Mouse (Mus musculus) CH12.LX (cell line): ENCODE data around the gene Phtf2. TPM values are rescaled to one million over a fixed set of nuclear protein-coding genes. Genes with fewer than 3 reads are reported as not detected.

Source experiments
- DNase-seq: peaks from one replicate; pipeline ENCODE4 v3.0.0-alpha.2; 2013; ENCODE audit errors: extremely low read depth
- H3K27ac ChIP-seq: 2 replicates; pipeline ENCODE4 v1.5.1; 2012; ENCODE audit warnings: low read depth, mild to moderate bottlenecking, control low read depth, moderate library complexity; ENCODE audit not compliant: insufficient read depth
- H3K27me3 ChIP-seq: replicated peaks from 2 replicates; pipeline ENCODE3; 2012; ENCODE audit warnings: inconsistent platforms
- H3K36me3 ChIP-seq, 2 experiments: replicated peaks in 1 of 2; 2 replicates each; pipeline versions ENCODE3 to v1.6.1; 2012; ENCODE audit warnings: inconsistent platforms in 1 of 2, low read length in 1 of 2, mild to moderate bottlenecking in 1 of 2, mixed read lengths in 1 of 2, moderate library complexity in 1 of 2; ENCODE audit not compliant: control insufficient read depth in 1 of 2, insufficient read depth in 1 of 2
- H3K4me1 ChIP-seq, 2 experiments: 2 replicates each; pipeline ENCODE4 v1.6.1; 2012; ENCODE audit warnings: inconsistent platforms in 1 of 2, moderate library complexity in 1 of 2; ENCODE audit not compliant: insufficient read depth in 2 of 2, control insufficient read depth in 1 of 2
- H3K4me2 ChIP-seq: 2 replicates; pipeline ENCODE4 v1.6.1; 2012; ENCODE audit warnings: low read depth, mild to moderate bottlenecking, control low read depth; ENCODE audit not compliant: poor library complexity, insufficient read depth, severe bottlenecking
- H3K4me3 ChIP-seq, 3 experiments: fragments of 150-350 bp in 1 of 3; sonication (generic) in 1 of 3; replicated peaks in 1 of 3; 2 replicates each; pipeline versions ENCODE3 to v1.5.1; 2011 to 2012; ENCODE audit warnings: low read depth in 2 of 3, low read length in 2 of 3, mild to moderate bottlenecking in 2 of 3, moderate library complexity in 2 of 3, control low read depth in 1 of 3, improper control_type of control experiment in 1 of 3, inconsistent platforms in 1 of 3, mixed read lengths in 1 of 3; ENCODE audit not compliant: poor library complexity in 1 of 3
- H3K79me2 ChIP-seq: replicated peaks from 2 replicates; pipeline ENCODE4 v1.6.1; 2012; ENCODE audit warnings: mild to moderate bottlenecking, moderate library complexity; ENCODE audit not compliant: control insufficient read depth, poor library complexity, insufficient read depth, severe bottlenecking; ENCODE audit errors: extremely low read depth
- H3K9ac ChIP-seq: 2 replicates; pipeline ENCODE4 v1.6.1; 2012; ENCODE audit warnings: low read depth, mild to moderate bottlenecking, control low read depth, moderate library complexity; ENCODE audit not compliant: insufficient read depth
- H3K9me3 ChIP-seq: replicated peaks from 2 replicates; pipeline ENCODE3; 2012; ENCODE audit warnings: low read length, inconsistent platforms, mixed read lengths
- BHLHE40 ChIP-seq: IDR thresholded peaks from 2 replicates; pipeline ENCODE4 v1.6.1; 2011; ENCODE audit warnings: mild to moderate bottlenecking, low read depth, low read length, improper control_type of control experiment
- CHD1 ChIP-seq: IDR thresholded peaks from 2 replicates; pipeline ENCODE4 v1.6.1; 2012; ENCODE audit warnings: low read depth, low read length, improper control_type of control experiment, inconsistent platforms
- CHD2 ChIP-seq: IDR thresholded peaks from 2 replicates; pipeline ENCODE4 v1.6.1; 2011; ENCODE audit warnings: low read length, improper control_type of control experiment
- CTCF ChIP-seq, 2 experiments: IDR thresholded peaks in 1 of 2; conservative IDR thresholded peaks in 1 of 2; 2 replicates each; pipeline ENCODE4 v1.5.1; 2011 to 2012; ENCODE audit warnings: low read depth in 2 of 2, low read length in 2 of 2, improper control_type of control experiment in 1 of 2, inconsistent platforms in 1 of 2, mild to moderate bottlenecking in 1 of 2, moderate library complexity in 1 of 2
- E2F4 ChIP-seq: IDR thresholded peaks from 2 replicates; pipeline ENCODE4 v1.6.1; 2011; ENCODE audit warnings: low read depth, low read length, improper control_type of control experiment; ENCODE audit not compliant: insufficient replicate concordance
- ELF1 ChIP-seq: IDR thresholded peaks from 2 replicates; pipeline ENCODE4 v1.6.1; 2014; ENCODE audit warnings: low read depth, mild to moderate bottlenecking, inconsistent platforms, low read length, improper control_type of control experiment
- EP300 ChIP-seq: IDR thresholded peaks from 2 replicates; pipeline ENCODE4 v1.6.1; 2011; ENCODE audit warnings: low read length, improper control_type of control experiment
- GABPA ChIP-seq: IDR thresholded peaks from 2 replicates; pipeline ENCODE4 v1.6.1; 2012; ENCODE audit warnings: low read depth, low read length, improper control_type of control experiment, inconsistent platforms; ENCODE audit not compliant: insufficient replicate concordance
- HCFC1 ChIP-seq: IDR thresholded peaks from 2 replicates; pipeline ENCODE4 v1.6.1; 2012; ENCODE audit warnings: low read depth, mild to moderate bottlenecking, inconsistent platforms, low read length, improper control_type of control experiment
- IRF4 ChIP-seq: IDR thresholded peaks from 2 replicates; pipeline ENCODE4 v1.6.1; 2014; ENCODE audit warnings: low read depth, mild to moderate bottlenecking, inconsistent platforms, low read length, improper control_type of control experiment
- JUN ChIP-seq: IDR thresholded peaks from 2 replicates; pipeline ENCODE4 v1.6.1; 2011; ENCODE audit warnings: low read depth, mild to moderate bottlenecking, low read length, improper control_type of control experiment, moderate library complexity; ENCODE audit not compliant: insufficient read depth
- JUND ChIP-seq: conservative IDR thresholded peaks from 2 replicates; pipeline ENCODE4 v1.6.1; 2011; ENCODE audit warnings: low read depth, low read length, improper control_type of control experiment
- KAT2A ChIP-seq: IDR thresholded peaks from 2 replicates; pipeline ENCODE4 v1.6.1; 2012; ENCODE audit warnings: low read length, improper control_type of control experiment, inconsistent platforms; ENCODE audit not compliant: insufficient replicate concordance
- MAFK ChIP-seq: IDR thresholded peaks from 2 replicates; pipeline ENCODE4 v1.6.1; 2011; ENCODE audit warnings: low read length, improper control_type of control experiment; ENCODE audit not compliant: insufficient replicate concordance
- MAX ChIP-seq: IDR thresholded peaks from 2 replicates; pipeline ENCODE4 v1.6.1; 2011; ENCODE audit warnings: low read length, improper control_type of control experiment
- MAZ ChIP-seq: IDR thresholded peaks from 2 replicates; pipeline ENCODE4 v1.6.1; 2012; ENCODE audit warnings: low read depth, mild to moderate bottlenecking, inconsistent platforms, low read length, improper control_type of control experiment, moderate library complexity
- MXI1 ChIP-seq: IDR thresholded peaks from 2 replicates; pipeline ENCODE4 v1.6.1; 2011; ENCODE audit warnings: mild to moderate bottlenecking, low read depth, low read length, improper control_type of control experiment
- MYC ChIP-seq: IDR thresholded peaks from 2 replicates; pipeline ENCODE4 v1.6.1; 2011; ENCODE audit warnings: low read depth, mild to moderate bottlenecking, improper control_type of control experiment, low read length
- NELFE ChIP-seq: IDR thresholded peaks from 2 replicates; pipeline ENCODE4 v1.6.1; 2011; ENCODE audit warnings: low read depth, low read length, improper control_type of control experiment
- NRF1 ChIP-seq: IDR thresholded peaks from 2 replicates; pipeline ENCODE4 v1.6.1; 2014; ENCODE audit warnings: low read depth, mild to moderate bottlenecking, inconsistent platforms, low read length, improper control_type of control experiment, moderate library complexity
- PAX5 ChIP-seq: IDR thresholded peaks from 2 replicates; pipeline ENCODE4 v1.6.1; 2012; ENCODE audit warnings: low read length, inconsistent platforms, mixed read lengths
- POLR2A ChIP-seq: IDR thresholded peaks from 2 replicates; pipeline ENCODE4 v1.6.1; 2011; ENCODE audit warnings: low read depth, mild to moderate bottlenecking, improper control_type of control experiment, low read length
- POLR2AphosphoS2 ChIP-seq: IDR thresholded peaks from 2 replicates; pipeline ENCODE4 v1.6.1; 2011; ENCODE audit warnings: low read depth, low read length, improper control_type of control experiment
- RAD21 ChIP-seq: IDR thresholded peaks from 2 replicates; pipeline ENCODE4 v1.6.1; 2011; ENCODE audit warnings: low read depth, mild to moderate bottlenecking, low read length, improper control_type of control experiment, moderate library complexity
- SIN3A ChIP-seq: IDR thresholded peaks from 2 replicates; pipeline ENCODE4 v1.6.1; 2012; ENCODE audit warnings: low read length, improper control_type of control experiment, inconsistent platforms
- SMC3 ChIP-seq: IDR thresholded peaks from 2 replicates; pipeline ENCODE4 v1.6.1; 2011; ENCODE audit warnings: low read depth, low read length, improper control_type of control experiment
- TBP ChIP-seq: conservative IDR thresholded peaks from 2 replicates; pipeline ENCODE4 v1.6.1; 2011; ENCODE audit warnings: low read depth, low read length, improper control_type of control experiment
- UBTF ChIP-seq: IDR thresholded peaks from 2 replicates; pipeline ENCODE4 v1.6.1; 2012; ENCODE audit warnings: low read depth, mild to moderate bottlenecking, inconsistent platforms, low read length, improper control_type of control experiment, moderate library complexity
- USF2 ChIP-seq: conservative IDR thresholded peaks from 2 replicates; pipeline ENCODE4 v1.6.1; 2011; ENCODE audit warnings: low read depth, low read length, improper control_type of control experiment
- ZKSCAN1 ChIP-seq: IDR thresholded peaks from 2 replicates; pipeline ENCODE4 v1.6.1; 2012; ENCODE audit warnings: low read depth, inconsistent platforms, low read length, improper control_type of control experiment, borderline replicate concordance
- ZMIZ1 ChIP-seq: IDR thresholded peaks from 2 replicates; pipeline ENCODE4 v1.6.1; 2012; ENCODE audit warnings: low read depth, mild to moderate bottlenecking, inconsistent platforms, low read length, improper control_type of control experiment
- dilution Hi-C: fragments of 300-500 bp; cut with MboI; formaldehyde crosslinking; loops from 2 replicates; pipeline ENCODE4 v1.14.3; 2020; ENCODE audit warnings: low sequenced_read_pairs; ENCODE audit not compliant: extremely low pct_unique_long_range_greater_than_20kb, extremely low pct_ligation_motif_present
- in situ Hi-C: fragments of 300-500 bp; cut with MboI; formaldehyde crosslinking; loops from 3 replicates; pipeline ENCODE4 v1.14.3; 2019; ENCODE audit warnings: low sequenced_read_pairs, low pct_ligation_motif_present, low pct_unique_long_range_greater_than_20kb, mixed read lengths
- polyA plus RNA-seq: library from polyadenylated mRNA; unstranded; fragments of >175 nt; gene quantifications from 2 replicates; pipeline ENCODE4 v1.2.1, GENCODE M21; 2012; ENCODE audit warnings: low read depth; ENCODE audit not compliant: insufficient read length
- total RNA-seq, 2 experiments: library from RNA; depleted of rRNA; stranded (reverse); fragments of 300-350 nt in 1 of 2; fragments of >200 nt in 1 of 2; gene quantifications; 2 replicates each; pipeline ENCODE4 v1.2.3; 2012 to 2014

The Phtf2 gene
- total and polyA plus RNA-seq, 3 experiments, result 18.5 to 30.4 (median 28.1) TPM

- dilution Hi-C loops, result no loop called here
- Histone ChIP-seq H3K4me1 (peaks cover 0 to 30% of the 10 kb centered on the region in 2 experiments; a peak in 2 of 4 replicates), H3K79me2 (peaks cover 37% of the 10 kb centered on the region), H3K4me3 (no peak overlapping the region), H3K9ac (no peak overlapping the region), H3K27me3 (no peaks in the 10 kb centered on the region), H3K9me3 (no peaks in the 10 kb centered on the region), H3K27ac (no peak overlapping the region), H3K4me2 (no peak overlapping the region), H3K36me3 (peaks cover 10 to 54% of the 10 kb centered on the region in 2 experiments)
- no peak for TF ChIP-seq ZKSCAN1
- TF ChIP-seq SIN3A, result no peak
- peak; percentile 82 for TF ChIP-seq MAFK
- TF ChIP-seq ELF1, result no peak
- TF ChIP-seq MAX, result no peak
- TF ChIP-seq KAT2A, result no peak
- TF ChIP-seq ZMIZ1, result no peak
- no peak for DNase-seq
- in situ Hi-C loops, result loop anchor here (10.0 kb wide), 1 partner anchor 46 kb away; no protein-coding TSS in a partner anchor
Measured at GRCm38 (mm10) chr5:20918967-20919366, 37.0 kb upstream of the Phtf2 start.

- DNase-seq, result peak; percentile 88
- TF ChIP-seq CHD2, result no peak
- no peak for TF ChIP-seq POLR2A
- peak; percentile 70 for TF ChIP-seq RAD21
- TF ChIP-seq JUND, result no peak
- TF ChIP-seq NRF1, result no peak
- TF ChIP-seq MAX, result peak; percentile 15; the same call in 1 of the 2 replicates
- TF ChIP-seq ZKSCAN1, result no peak
- no peak for TF ChIP-seq NELFE
- TF ChIP-seq GABPA, result no peak
- TF ChIP-seq SIN3A, result no peak; the same call in 1 of the 2 replicates
- TF ChIP-seq MAZ, result no peak
- no peak for TF ChIP-seq USF2
- no peak for TF ChIP-seq UBTF
- peak; percentile 41; the same call in 1 of the 2 replicates for TF ChIP-seq MYC
- TF ChIP-seq MXI1, result 0 out of 2 replicates have a peak, but pooled peaks have one; percentile 24
- no peak for TF ChIP-seq EP300
- no peak for TF ChIP-seq PAX5
- peak; percentile 77 to 83 for TF ChIP-seq CTCF (conservative IDR thresholded peaks at IDR 0.05 in 1 of 2, IDR thresholded peaks at IDR 0.05 in 1 of 2; ENCODE audit: low read depth in 2 of 2, low read length in 2 of 2)
- TF ChIP-seq SMC3, result peak; percentile 83
- TF ChIP-seq ZMIZ1, result no peak
- peak; percentile 31; the same call in 1 of the 2 replicates for TF ChIP-seq IRF4
- TF ChIP-seq JUN, result no peak
- no peak for TF ChIP-seq E2F4
- no peak for TF ChIP-seq POLR2AphosphoS2
- TF ChIP-seq CHD1, result no peak
- no peak for TF ChIP-seq BHLHE40
- no peak for TF ChIP-seq HCFC1
- 0 out of 2 replicates have a peak, but pooled peaks have one; percentile 13 for TF ChIP-seq TBP
- no peak for TF ChIP-seq MAFK
Measured at GRCm38 (mm10) chr5:20913372-20914275, 31.7 kb upstream of the Phtf2 start.

More at GRCm38 (mm10) chr5:20913372-20914275, 31.7 kb upstream of the Phtf2 start:
- Histone ChIP-seq H3K9ac (no peak overlapping the region), H3K4me1 (peaks cover 0 to 69% of the 10 kb centered on the region in 2 experiments), H3K79me2 (peaks cover 45% of the 10 kb centered on the region), H3K27me3 (no peaks in the 10 kb centered on the region), H3K4me3 (peak overlapping the region in 1 of 3 experiments; percentile 20), H3K9me3 (no peaks in the 10 kb centered on the region), H3K27ac (peak overlapping the region; percentile 87), H3K36me3 (peaks cover 3 to 31% of the 10 kb centered on the region in 2 experiments), H3K4me2 (peak overlapping the region; percentile 17; the same call in 1 of the 2 replicates)
- dilution Hi-C loops (no loop called here), in situ Hi-C loops (loop anchor here (10.0 kb wide), 1 partner anchor 51 kb away; no protein-coding TSS in a partner anchor)
